Mouse (Mus musculus) megakaryocyte, embryonic 14.5 days (primary cell): Measurements from ENCODE around the gene Inka1.

Experiments
- FLI1 ChIP-seq: IDR thresholded peaks from 2 replicates; pipeline ENCODE4 v1.6.1; 2012; ENCODE audit warnings: low read length, inconsistent platforms, mixed read lengths
- GATA1 ChIP-seq: IDR thresholded peaks from 3 replicates; pipeline ENCODE4 v1.6.1; 2012; ENCODE audit warnings: mixed read lengths, low read length, inconsistent platforms, borderline replicate concordance

DNA sequence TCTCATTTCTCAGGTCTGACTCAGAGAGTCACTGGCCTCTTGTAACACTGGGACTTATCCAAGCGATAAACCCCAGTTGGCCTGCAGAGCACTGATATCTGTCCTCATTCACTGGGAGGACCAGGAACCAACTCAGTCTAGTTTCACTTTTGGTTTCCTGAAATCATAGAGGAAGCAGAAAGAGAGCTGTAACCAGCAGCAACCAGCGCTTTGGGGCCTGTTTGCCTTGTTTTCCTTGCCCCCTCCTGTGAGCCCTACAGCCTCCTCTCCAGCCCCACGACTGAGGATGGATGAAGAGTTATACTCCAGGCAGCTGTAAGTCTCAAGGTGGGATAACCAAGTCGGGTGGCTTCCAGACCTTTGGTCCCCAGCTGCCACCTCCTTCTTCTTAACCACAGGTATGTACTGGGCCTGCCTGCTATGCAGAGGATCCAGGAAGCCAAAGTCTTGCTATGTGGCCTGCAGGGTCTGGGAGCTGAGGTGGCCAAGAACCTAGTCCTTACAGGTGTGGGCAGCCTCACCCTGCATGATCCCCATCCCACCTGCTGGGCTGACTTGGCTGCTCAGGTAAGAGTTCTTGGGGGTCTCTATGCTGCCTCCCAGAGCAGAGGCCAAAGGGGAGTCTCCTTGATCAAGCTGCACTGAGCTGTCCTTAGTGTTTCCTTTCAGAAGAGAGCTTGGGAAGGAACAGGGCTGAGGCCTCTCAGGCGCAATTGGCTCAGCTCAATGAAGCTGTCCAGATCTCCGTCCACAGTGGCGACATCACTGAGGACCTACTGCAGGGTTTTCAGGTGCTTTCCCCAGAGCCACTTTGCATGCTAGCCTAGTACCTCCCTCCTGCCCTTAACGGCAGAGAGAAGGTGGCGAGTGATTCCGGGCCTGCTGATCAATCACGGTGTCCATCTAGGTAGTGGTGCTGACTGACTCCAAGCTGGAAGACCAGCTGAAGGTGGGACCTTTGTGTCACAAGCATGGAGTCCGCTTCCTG, 10.0 kb downstream of the Inka1 start, which contains the start of gene Uba7:
- TF ChIP-seq GATA1 (peak; percentile 31; the same call in 1 of the 3 replicates), FLI1 (no peak)
